Mouse (Mus musculus): ENCODE measurements around the gene Tmem98.

Tmem98 gene

GRCm38 (mm10) chr11:80790413-80790812, 19.6 kb upstream of the Tmem98 start:
- in situ Hi-C loops (cut with MboI; ENCODE audit: low sequenced_read_pairs): no loop called here

DNA sequence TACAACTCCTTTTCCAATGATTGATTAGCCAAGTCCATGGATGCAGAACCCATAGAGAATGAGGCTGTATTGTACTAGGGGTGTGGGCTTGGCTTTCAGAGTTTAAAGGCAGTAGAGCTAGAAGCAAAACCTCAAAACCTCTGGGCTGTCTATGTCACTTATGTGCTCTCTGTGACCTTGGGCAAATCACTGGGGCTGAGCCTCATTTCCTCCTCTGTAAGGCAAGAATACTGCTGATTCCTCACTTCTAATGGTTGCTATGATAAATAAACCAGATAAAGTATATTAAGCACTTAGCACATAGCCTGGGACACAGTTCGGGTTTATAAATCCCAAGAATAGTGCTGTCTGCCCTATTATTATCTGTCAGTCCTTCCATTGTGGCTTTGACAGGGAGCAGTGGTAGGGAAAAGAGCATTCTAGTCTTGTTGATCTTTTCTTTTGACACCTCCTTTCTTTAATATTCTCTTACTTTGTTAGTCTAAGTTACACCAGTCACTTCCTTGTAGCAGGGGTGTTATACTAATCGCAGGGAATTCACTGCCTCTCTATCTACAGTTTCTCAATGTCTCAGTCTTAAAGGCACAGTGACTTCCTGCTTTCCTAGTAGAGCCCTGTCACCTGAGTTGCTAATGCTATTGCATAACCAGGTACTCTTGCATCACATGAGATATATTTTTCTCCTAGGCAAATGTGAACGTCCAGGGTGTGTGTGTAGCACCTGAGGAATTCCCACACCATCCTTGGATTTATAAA, 18.1 kb upstream of the Tmem98 start:
- in situ Hi-C loops (cut with MboI; ENCODE audit: low sequenced_read_pairs): no loop called here

DNA sequence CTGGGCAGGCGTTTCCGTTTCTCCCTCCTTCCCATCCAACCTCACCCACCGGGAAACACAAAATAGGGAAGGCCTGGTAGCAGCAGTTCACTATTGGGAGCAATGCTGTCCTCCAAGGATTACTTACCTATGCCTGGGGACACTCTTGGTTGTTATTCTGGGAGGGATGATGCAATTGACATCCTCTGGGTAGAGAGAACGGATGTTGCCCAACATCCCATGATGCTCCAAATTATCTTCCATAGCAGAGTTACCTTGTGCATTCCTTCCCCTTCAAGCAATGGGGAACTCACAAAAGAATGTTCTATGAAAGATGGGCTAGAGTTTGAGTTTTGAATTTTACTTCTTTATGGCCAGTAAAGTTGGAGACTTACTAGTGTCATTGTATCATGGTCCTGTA, 16.6 kb upstream of the Tmem98 start:
- in situ Hi-C loops (cut with MboI; ENCODE audit: low sequenced_read_pairs): no loop called here

GRCm38 (mm10) chr11:80794290-80794689, 15.7 kb upstream of the Tmem98 start:
- in situ Hi-C loops (cut with MboI; ENCODE audit: low sequenced_read_pairs): no loop called here

DNA sequence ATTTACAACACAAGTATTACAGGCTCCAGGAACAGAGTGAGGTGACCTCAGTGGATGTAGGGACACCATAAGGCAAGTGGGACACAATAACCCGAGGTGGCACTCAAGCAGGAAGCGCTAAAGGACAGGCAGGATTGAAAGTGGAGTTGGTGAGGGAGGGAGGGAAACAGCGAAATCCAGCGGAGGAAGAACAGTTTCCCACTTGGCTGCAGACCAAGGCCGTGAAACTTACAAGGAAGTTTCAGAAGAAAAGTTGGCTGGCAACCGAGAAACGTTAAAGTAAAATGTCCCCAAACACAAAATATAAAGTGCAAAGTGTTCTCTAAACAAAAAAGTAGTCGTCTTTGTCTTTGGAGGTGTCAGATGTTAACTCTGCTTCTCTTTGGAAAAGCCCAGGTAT, 14.5 kb upstream of the Tmem98 start:
- in situ Hi-C loops (cut with MboI; ENCODE audit: low sequenced_read_pairs): no loop called here

GRCm38 (mm10) chr11:80799979-80800378, 10.0 kb upstream of the Tmem98 start:
- in situ Hi-C loops (cut with MboI; ENCODE audit: low sequenced_read_pairs): loop anchor here (5.0 kb wide), 1 partner anchor 103 kb away; no protein-coding TSS in a partner anchor

- in situ Hi-C loops (cut with MboI; ENCODE audit: low sequenced_read_pairs): loop anchor here (5.0 kb wide), 1 partner anchor 105 kb away; no protein-coding TSS in a partner anchor
These were observed 7.3 kb upstream of the Tmem98 start for GRCm38 (mm10) chr11:80802706-80803105.

GRCm38 (mm10) chr11:80808551-80809070, 1.4 kb upstream of the Tmem98 start:
- in situ Hi-C loops (cut with MboI; ENCODE audit: low sequenced_read_pairs): no loop called here

- in situ Hi-C loops (cut with MboI; ENCODE audit: low sequenced_read_pairs): no loop called here
These were observed 346 bp upstream of the Tmem98 start for GRCm38 (mm10) chr11:80809666-80809992.

DNA sequence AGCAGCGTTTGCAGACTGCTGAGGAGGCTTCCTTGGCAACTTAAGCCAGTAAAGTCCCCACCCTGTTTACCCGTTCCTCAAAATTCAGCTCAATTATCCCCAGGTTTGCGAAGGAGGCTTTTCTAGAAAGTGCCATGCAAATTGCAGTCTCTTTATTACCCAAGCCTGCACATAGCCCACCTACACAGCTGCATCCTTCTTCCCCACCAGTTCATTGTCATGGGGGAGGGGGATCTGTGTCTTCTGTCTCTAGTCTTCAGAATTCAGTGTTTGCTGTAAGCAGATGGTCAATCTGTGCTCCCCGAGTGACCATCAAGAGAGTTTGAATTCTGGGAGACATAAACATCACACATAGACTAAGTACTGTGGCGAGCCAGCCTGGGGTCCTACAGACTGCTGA, 1.2 kb downstream of the Tmem98 start:
- in situ Hi-C loops (cut with MboI; ENCODE audit: low sequenced_read_pairs): no loop called here

DNA sequence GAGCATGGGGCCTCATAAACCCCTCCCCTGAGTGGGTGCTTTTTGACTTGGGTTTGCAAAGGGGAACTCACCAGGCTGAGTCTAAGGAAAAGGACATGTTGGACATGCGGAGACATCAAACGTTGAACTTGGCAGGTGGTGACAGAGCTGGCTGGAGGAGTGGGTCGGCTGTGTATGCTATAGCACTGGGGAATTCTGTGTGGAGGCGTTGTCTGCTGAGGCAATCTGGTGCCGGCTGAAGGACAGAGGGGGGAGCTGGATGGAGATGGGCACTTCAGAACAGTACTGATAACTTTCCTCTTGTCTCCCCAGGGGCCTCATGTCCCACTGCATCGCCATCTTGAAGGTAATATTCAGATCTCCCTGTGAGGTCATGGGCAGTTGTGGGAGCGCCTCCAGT, 5.4 kb downstream of the Tmem98 start:
- in situ Hi-C loops (cut with MboI; ENCODE audit: low sequenced_read_pairs): no loop called here

DNA sequence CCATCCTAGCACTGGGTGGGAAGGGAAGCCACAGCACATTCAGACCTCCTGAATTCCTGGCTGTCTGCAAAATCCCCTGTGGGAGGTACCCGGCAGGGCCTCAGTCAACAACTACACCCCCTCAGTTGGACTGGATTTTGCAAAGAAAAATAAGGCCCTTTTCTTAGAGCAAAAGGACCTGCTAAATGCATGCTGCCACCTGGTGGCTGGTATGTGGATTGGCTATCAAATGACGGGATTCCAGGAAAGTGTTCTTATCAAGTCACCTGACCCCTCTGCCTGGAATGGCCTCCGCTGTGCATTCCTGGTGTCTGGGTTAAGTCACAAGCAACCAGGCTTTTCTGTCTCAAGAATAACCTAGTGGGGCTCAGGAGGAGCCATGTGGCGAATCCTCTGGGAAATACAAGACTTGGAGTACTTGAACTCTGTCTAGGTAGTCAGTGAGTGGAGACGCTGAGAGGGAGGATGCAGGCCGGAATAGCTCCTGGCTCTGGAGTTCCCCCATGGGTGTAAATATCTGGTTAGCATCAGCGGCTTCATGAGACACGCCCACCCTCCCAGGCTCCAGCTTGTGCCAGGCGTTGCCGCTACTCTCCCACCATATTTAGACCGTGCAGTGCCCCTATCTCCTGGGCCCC, 8.2 kb downstream of the Tmem98 start:
- in situ Hi-C loops (cut with MboI; ENCODE audit: low sequenced_read_pairs): no loop called here

GRCm38 (mm10) chr11:80820085-80820484, 10.1 kb downstream of the Tmem98 start:
- in situ Hi-C loops (cut with MboI; ENCODE audit: low sequenced_read_pairs): no loop called here

DNA sequence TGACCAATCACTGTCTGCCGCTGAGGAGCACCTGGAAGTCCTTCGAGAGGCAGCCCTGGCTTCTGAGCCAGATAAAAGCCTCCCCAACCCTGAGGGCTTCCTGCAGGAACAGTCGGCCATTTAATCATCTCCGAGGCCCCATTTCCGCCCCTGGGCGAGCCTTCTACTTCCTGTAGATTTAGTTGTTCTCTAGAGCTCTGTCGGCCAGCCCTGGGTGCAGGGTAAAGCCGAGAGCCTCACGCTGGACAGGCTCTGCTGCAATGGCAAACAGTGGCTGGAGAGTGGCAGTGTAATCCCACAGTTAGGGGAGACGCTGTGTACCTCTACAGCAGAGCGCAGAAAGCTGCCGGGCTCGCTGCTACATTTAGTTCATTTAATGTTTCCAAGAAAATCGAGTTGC, 11.3 kb downstream of the Tmem98 start:
- in situ Hi-C loops (cut with MboI; ENCODE audit: low sequenced_read_pairs): no loop called here

DNA sequence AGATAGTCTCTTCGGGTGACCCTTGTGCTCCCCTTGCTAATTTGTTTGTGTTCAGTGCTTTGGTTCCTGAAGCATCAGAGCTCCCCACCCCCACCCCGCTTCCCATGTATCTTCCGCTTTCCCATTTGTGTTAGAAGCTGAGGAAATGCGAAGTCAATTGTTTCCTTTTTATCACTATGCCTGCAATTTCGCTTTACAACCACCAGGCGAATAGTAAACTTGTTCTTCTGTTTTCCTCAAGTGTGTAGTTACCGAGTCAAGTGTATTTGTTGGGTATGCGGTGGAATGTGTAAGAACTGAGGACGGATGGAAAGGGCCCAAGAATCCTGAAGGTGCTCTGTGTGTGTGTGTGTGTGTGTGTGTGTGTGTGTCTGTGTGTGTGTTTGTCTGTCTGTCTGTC, 11.8 kb downstream of the Tmem98 start:
- in situ Hi-C loops (cut with MboI; ENCODE audit: low sequenced_read_pairs): no loop called here

- in situ Hi-C loops (cut with MboI; ENCODE audit: low sequenced_read_pairs): no loop called here
These were observed 25.4 kb downstream of the Tmem98 start for GRCm38 (mm10) chr11:80835395-80835794.

DNA sequence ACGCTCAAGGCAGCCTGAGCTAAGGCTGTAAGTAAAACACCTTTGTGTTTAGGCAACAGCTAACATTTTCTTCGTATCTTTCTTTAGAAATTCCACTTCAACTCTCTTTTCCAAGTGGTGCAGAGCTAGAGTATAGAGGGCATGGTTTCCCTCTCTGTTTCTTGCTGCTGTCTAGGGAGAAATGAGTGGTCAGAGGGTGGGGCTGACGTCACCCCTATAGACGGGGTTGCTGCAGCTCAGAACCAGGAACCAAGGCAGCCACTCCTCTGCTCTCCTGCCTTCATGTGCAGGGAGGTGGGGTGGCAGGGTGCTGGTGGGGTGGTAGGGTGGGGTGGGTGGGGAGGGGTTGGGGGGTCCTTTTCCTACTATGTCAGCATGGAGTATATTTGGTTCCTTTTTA, 25.9 kb downstream of the Tmem98 start:
- in situ Hi-C loops (cut with MboI; ENCODE audit: low sequenced_read_pairs): no loop called here

GRCm38 (mm10) chr11:80838724-80839123, 28.7 kb downstream of the Tmem98 start:
- in situ Hi-C loops (cut with MboI; ENCODE audit: low sequenced_read_pairs): no loop called here

DNA sequence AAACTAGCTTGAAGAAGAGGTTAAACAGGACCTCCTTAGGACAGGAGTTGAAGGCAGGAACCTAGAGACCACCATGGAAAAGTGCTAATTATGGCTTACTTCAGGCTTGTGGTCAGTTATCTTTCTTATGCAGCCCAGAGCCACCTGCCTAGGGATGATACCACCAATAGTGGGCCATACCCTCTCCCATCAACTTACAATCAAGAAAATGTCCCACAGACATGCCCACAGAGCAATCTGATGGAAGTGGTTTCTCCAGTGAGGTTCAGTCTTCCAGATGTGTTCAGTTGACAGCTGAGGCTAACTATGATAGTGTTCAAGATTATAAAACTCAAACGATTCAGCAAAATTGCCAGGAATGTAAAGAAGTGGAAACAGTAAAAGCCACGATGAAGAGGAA, 33.5 kb downstream of the Tmem98 start:
- in situ Hi-C loops (cut with MboI; ENCODE audit: low sequenced_read_pairs): no loop called here

- in situ Hi-C loops (cut with MboI; ENCODE audit: low sequenced_read_pairs): no loop called here
These were observed 35.5 kb downstream of the Tmem98 start for GRCm38 (mm10) chr11:80845486-80845885.

- in situ Hi-C loops (cut with MboI; ENCODE audit: low sequenced_read_pairs): no loop called here
These were observed 36.1 kb downstream of the Tmem98 start for GRCm38 (mm10) chr11:80846115-80846514.

DNA sequence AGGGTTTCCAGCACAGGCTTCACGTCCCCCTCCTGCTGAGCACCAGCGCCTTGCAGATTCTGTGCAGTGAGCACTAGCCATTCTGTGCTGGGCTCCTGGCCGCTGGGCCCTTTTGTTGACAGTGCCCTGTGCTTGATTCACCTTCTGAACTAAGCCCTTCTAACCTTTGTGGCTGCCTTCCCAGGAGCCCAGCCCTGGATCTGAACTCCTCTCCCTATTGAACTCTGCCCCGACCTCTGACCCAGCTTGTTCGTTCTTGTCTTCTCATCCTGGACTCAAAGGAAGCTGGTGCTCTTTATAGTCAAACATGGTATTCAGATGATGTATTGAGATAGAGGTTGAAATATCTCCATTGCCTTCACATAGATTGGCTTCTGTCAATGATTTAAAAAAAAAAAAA, 38.2 kb downstream of the Tmem98 start:
- in situ Hi-C loops (cut with MboI; ENCODE audit: low sequenced_read_pairs): no loop called here
